Mouse (Mus musculus) forebrain, embryonic 13.5 days (tissue): ENCODE data around the gene Poc1b. TPM values are rescaled to one million over a fixed set of nuclear protein-coding genes. Genes with fewer than 3 reads are reported as not detected.

ENCODE experiments used
- ATAC-seq: fragments of 200-750 bp; cut with Nextera tagmentation; 2 replicates; pipeline ENCODE4 v1.8.0; 2017
- H3K27ac ChIP-seq: fragments of 300-500 bp; sonication (generic); 2 replicates; pipeline ENCODE4 v1.5.1; 2015; ENCODE audit warnings: inconsistent platforms, mild to moderate bottlenecking, moderate library complexity
- H3K27me3 ChIP-seq: fragments of 300-500 bp; sonication (generic); 2 replicates; pipeline ENCODE4 v1.6.1; 2015; ENCODE audit warnings: mild to moderate bottlenecking, inconsistent platforms
- H3K36me3 ChIP-seq: fragments of 300-500 bp; sonication (generic); 2 replicates; pipeline ENCODE4 v1.6.1; 2015; ENCODE audit warnings: mild to moderate bottlenecking, inconsistent platforms; ENCODE audit not compliant: poor library complexity, severe bottlenecking
- H3K4me1 ChIP-seq: fragments of 300-500 bp; sonication (generic); 2 replicates; pipeline ENCODE4 v1.6.1; 2015; ENCODE audit warnings: inconsistent platforms
- H3K4me2 ChIP-seq: fragments of 300-500 bp; sonication (generic); 2 replicates; pipeline ENCODE4 v1.6.1; 2015; ENCODE audit warnings: inconsistent platforms, mild to moderate bottlenecking, moderate library complexity
- H3K4me3 ChIP-seq: fragments of 300-500 bp; sonication (generic); 2 replicates; pipeline ENCODE4 v1.5.1; 2015; ENCODE audit warnings: mild to moderate bottlenecking, inconsistent platforms
- H3K9ac ChIP-seq: fragments of 300-500 bp; sonication (generic); 2 replicates; pipeline ENCODE4 v1.6.1; 2015; ENCODE audit warnings: mild to moderate bottlenecking, inconsistent platforms
- H3K9me3 ChIP-seq: fragments of 300-500 bp; sonication (generic); replicated peaks from 2 replicates; pipeline ENCODE4 v1.6.1; 2016; ENCODE audit warnings: inconsistent platforms
- WGBS: fragments of 180-500 bp; shearing (Covaris S2); methylation state at CpG from one replicate; pipeline ENCODE4 v1.1.7; 2015; 5-methylcytosine and 5-hydroxymethylcytosine counted together
- polyA plus RNA-seq: library from polyadenylated mRNA; unstranded; fragments of >200 nt; fragmentation: Nextera tagmentation; extraction: Ambion mirVana; gene quantifications from 2 replicates; pipeline ENCODE4 v1.2.1, GENCODE M21; 2015

Poc1b gene
- polyA plus RNA-seq, 1 experiment from 2014 or later = 16.0 TPM

GRCm38 (mm10) chr10:99165751-99166282 lies 59.0 kb downstream of the Poc1b start:
- H3K27me3 ChIP-seq = no peaks in the 10 kb centered on the region
- no peak overlapping the region for H3K4me2 ChIP-seq
- no peak overlapping the region for H3K27ac ChIP-seq
- 73% methylated on average over 7 of the region's 7 CpGs for WGBS
- no peak overlapping the region for H3K9ac ChIP-seq
- no peaks in the 10 kb centered on the region; the same call in 1 of the 2 replicates for H3K36me3 ChIP-seq
- peaks cover 4% of the 10 kb centered on the region; the same call in 1 of the 2 replicates for H3K4me1 ChIP-seq
- H3K9me3 ChIP-seq = no peaks in the 10 kb centered on the region
- no peak overlapping the region for H3K4me3 ChIP-seq
- ATAC-seq = no peak

GRCm38 (mm10) chr10:99166392-99166791 lies 59.6 kb downstream of the Poc1b start:
- Histone ChIP-seq H3K36me3 (no peaks in the 10 kb centered on the region; the same call in 1 of the 2 replicates), H3K27me3 (no peaks in the 10 kb centered on the region), H3K4me3 (no peak overlapping the region), H3K27ac (no peak overlapping the region), H3K9me3 (no peaks in the 10 kb centered on the region), H3K4me1 (peaks cover 4% of the 10 kb centered on the region; the same call in 1 of the 2 replicates), H3K9ac (no peak overlapping the region), H3K4me2 (no peak overlapping the region)
- WGBS = 69% methylated on average over 3 of the region's 3 CpGs
- no peak; the same call in 1 of the 2 replicates for ATAC-seq

GRCm38 (mm10) chr10:99168404-99168803 lies 61.6 kb downstream of the Poc1b start:
- no peak overlapping the region for H3K9ac ChIP-seq
- no peaks in the 10 kb centered on the region; the same call in 1 of the 2 replicates for H3K36me3 ChIP-seq
- H3K27me3 ChIP-seq = no peaks in the 10 kb centered on the region
- H3K4me3 ChIP-seq = no peak overlapping the region
- no peak for ATAC-seq
- WGBS = 85% methylated on average over 6 of the region's 6 CpGs
- no peak overlapping the region for H3K27ac ChIP-seq
- no peaks in the 10 kb centered on the region for H3K9me3 ChIP-seq
- 0 out of 2 replicates have a peak, but pooled peaks cover 3% of the 10 kb centered on the region for H3K4me1 ChIP-seq
- H3K4me2 ChIP-seq = no peak overlapping the region

GRCm38 (mm10) chr10:99168840-99169764 lies 62.3 kb downstream of the Poc1b start:
- no peak for ATAC-seq
- H3K36me3 ChIP-seq = no peaks in the 10 kb centered on the region; the same call in 1 of the 2 replicates
- H3K4me1 ChIP-seq = 0 out of 2 replicates have a peak, but pooled peaks cover 3% of the 10 kb centered on the region
- no peaks in the 10 kb centered on the region for H3K27me3 ChIP-seq
- no peak overlapping the region for H3K27ac ChIP-seq
- H3K9me3 ChIP-seq = no peaks in the 10 kb centered on the region
- no peak overlapping the region for H3K9ac ChIP-seq
- WGBS = 84% methylated on average over 11 of the region's 11 CpGs
- H3K4me2 ChIP-seq = no peak overlapping the region
- no peak overlapping the region for H3K4me3 ChIP-seq

- Histone ChIP-seq H3K27me3 (no peaks in the 10 kb centered on the region), H3K27ac (no peak overlapping the region), H3K9ac (no peak overlapping the region), H3K9me3 (no peaks in the 10 kb centered on the region), H3K4me3 (no peak overlapping the region), H3K36me3 (no peaks in the 10 kb centered on the region; the same call in 1 of the 2 replicates), H3K4me2 (no peak overlapping the region), H3K4me1 (0 out of 2 replicates have a peak, but pooled peaks cover 3% of the 10 kb centered on the region)
- WGBS = 87% methylated on average over 5 of the region's 5 CpGs
- no peak for ATAC-seq
Measured at GRCm38 (mm10) chr10:99169765-99170129, 62.9 kb downstream of the Poc1b start.

- 0 out of 2 replicates have a peak, but pooled peaks cover 3% of the 10 kb centered on the region for H3K4me1 ChIP-seq
- H3K9ac ChIP-seq = no peak overlapping the region
- no peaks in the 10 kb centered on the region for H3K9me3 ChIP-seq
- no peak overlapping the region for H3K4me2 ChIP-seq
- H3K27me3 ChIP-seq = no peaks in the 10 kb centered on the region
- H3K4me3 ChIP-seq = no peak overlapping the region
- H3K27ac ChIP-seq = no peak overlapping the region
- 40% methylated on average over 12 of the region's 12 CpGs for WGBS
- no peaks in the 10 kb centered on the region for H3K36me3 ChIP-seq
- 0 out of 2 replicates have a peak, but pooled peaks have one; percentile 45 for ATAC-seq
Measured at GRCm38 (mm10) chr10:99171961-99172497, 65.2 kb downstream of the Poc1b start.

- Histone ChIP-seq H3K9me3 (no peaks in the 10 kb centered on the region), H3K4me3 (no peak overlapping the region), H3K9ac (no peak overlapping the region), H3K36me3 (no peaks in the 10 kb centered on the region), H3K4me1 (0 out of 2 replicates have a peak, but pooled peaks cover 3% of the 10 kb centered on the region), H3K27me3 (no peaks in the 10 kb centered on the region), H3K27ac (no peak overlapping the region), H3K4me2 (no peak overlapping the region)
- ATAC-seq = no peak
- WGBS = 43% methylated on average over 7 of the region's 7 CpGs
Measured at GRCm38 (mm10) chr10:99172906-99173507, 66.2 kb downstream of the Poc1b start.

GRCm38 (mm10) chr10:99176911-99177310 lies 70.1 kb downstream of the Poc1b start:
- H3K36me3 ChIP-seq = peaks cover 4% of the 10 kb centered on the region
- no peaks in the 10 kb centered on the region for H3K9me3 ChIP-seq
- no peak for ATAC-seq
- no peak overlapping the region for H3K27ac ChIP-seq
- WGBS = 90% methylated on average over 9 of the region's 9 CpGs
- no peak overlapping the region for H3K9ac ChIP-seq
- no peak overlapping the region for H3K4me3 ChIP-seq
- 0 out of 2 replicates have a peak, but pooled peaks cover 3% of the 10 kb centered on the region for H3K4me1 ChIP-seq
- H3K27me3 ChIP-seq = no peaks in the 10 kb centered on the region
- no peak overlapping the region for H3K4me2 ChIP-seq

- ATAC-seq = no peak
- no peak overlapping the region for H3K4me2 ChIP-seq
- no peak overlapping the region for H3K9ac ChIP-seq
- H3K27ac ChIP-seq = no peak overlapping the region
- no peaks in the 10 kb centered on the region for H3K27me3 ChIP-seq
- H3K4me1 ChIP-seq = no peaks in the 10 kb centered on the region
- peaks cover 4% of the 10 kb centered on the region for H3K36me3 ChIP-seq
- no peak overlapping the region for H3K4me3 ChIP-seq
- WGBS = 98% methylated on average over 2 of the region's 2 CpGs
- no peaks in the 10 kb centered on the region for H3K9me3 ChIP-seq
Measured at GRCm38 (mm10) chr10:99178118-99178517, 71.3 kb downstream of the Poc1b start.

GRCm38 (mm10) chr10:99179122-99179521 lies 72.3 kb downstream of the Poc1b start:
- H3K27ac ChIP-seq = no peak overlapping the region
- no peaks in the 10 kb centered on the region for H3K4me1 ChIP-seq
- no peaks in the 10 kb centered on the region for H3K9me3 ChIP-seq
- H3K9ac ChIP-seq = no peak overlapping the region
- no peak overlapping the region for H3K4me3 ChIP-seq
- no peak for ATAC-seq
- peaks cover 4% of the 10 kb centered on the region for H3K36me3 ChIP-seq
- H3K4me2 ChIP-seq = no peak overlapping the region
- H3K27me3 ChIP-seq = no peaks in the 10 kb centered on the region
- WGBS = 96% methylated on average over 5 of the region's 5 CpGs

GRCm38 (mm10) chr10:99179566-99179965 lies 72.7 kb downstream of the Poc1b start:
- 95% methylated on average over 4 of the region's 4 CpGs for WGBS
- H3K27me3 ChIP-seq = no peaks in the 10 kb centered on the region
- H3K4me3 ChIP-seq = no peak overlapping the region
- no peak overlapping the region for H3K9ac ChIP-seq
- H3K9me3 ChIP-seq = no peaks in the 10 kb centered on the region
- no peak for ATAC-seq
- no peak overlapping the region for H3K27ac ChIP-seq
- H3K4me2 ChIP-seq = no peak overlapping the region
- no peaks in the 10 kb centered on the region for H3K4me1 ChIP-seq
- H3K36me3 ChIP-seq = peaks cover 4% of the 10 kb centered on the region

GRCm38 (mm10) chr10:99181497-99181896 lies 74.7 kb downstream of the Poc1b start:
- Histone ChIP-seq H3K36me3 (peaks cover 4% of the 10 kb centered on the region), H3K9ac (no peak overlapping the region), H3K27me3 (no peaks in the 10 kb centered on the region), H3K4me3 (no peak overlapping the region), H3K27ac (no peak overlapping the region), H3K4me1 (no peaks in the 10 kb centered on the region), H3K4me2 (no peak overlapping the region), H3K9me3 (no peaks in the 10 kb centered on the region)
- WGBS = 93% methylated on average over 8 of the region's 8 CpGs
- no peak for ATAC-seq
